Mouse (Mus musculus): Measurements from ENCODE around the gene Kdm1a. TPM values are rescaled to one million over a fixed set of nuclear protein-coding genes. Genes with fewer than 3 reads are reported as not detected.

Gene Kdm1a
- total RNA-seq (2017), result 52.2 to 70.8 TPM (median 69.8 TPM) in 3 replicates

GRCm38 (mm10) chr4:136602568-136602967 is at the start of gene Kdm1a:
Gene Kdm1a, minus strand, starts transcription at chr4:136602723.
- peak; percentile 97 for ATAC-seq (replicated peaks; ENCODE audit: insufficient number of reproducible peaks, low FRiP score, low TSS enrichment, poor library complexity, severe bottlenecking)

- no peak for ATAC-seq (replicated peaks; ENCODE audit: insufficient number of reproducible peaks, low FRiP score, low TSS enrichment, poor library complexity, severe bottlenecking)
These were observed 49.5 kb upstream of the Kdm1a start for GRCm38 (mm10) chr4:136651882-136652527.

GRCm38 (mm10) chr4:136651357-136651811 is 48.9 kb upstream of the Kdm1a start:
- peak; percentile 53; the same call in 1 of the 2 replicates for ATAC-seq (replicated peaks; ENCODE audit: insufficient number of reproducible peaks, low FRiP score, low TSS enrichment, poor library complexity, severe bottlenecking)

- no peak for ATAC-seq (replicated peaks; ENCODE audit: insufficient number of reproducible peaks, low FRiP score, low TSS enrichment, poor library complexity, severe bottlenecking)
These were observed 47.7 kb upstream of the Kdm1a start for GRCm38 (mm10) chr4:136650261-136650660.

GRCm38 (mm10) chr4:136649480-136650196 is 47.1 kb upstream of the Kdm1a start:
- no peak for ATAC-seq (replicated peaks; ENCODE audit: insufficient number of reproducible peaks, low FRiP score, low TSS enrichment, poor library complexity, severe bottlenecking)

- ATAC-seq (replicated peaks; ENCODE audit: insufficient number of reproducible peaks, low FRiP score, low TSS enrichment, poor library complexity, severe bottlenecking), result peak; percentile 68
These were observed 46.5 kb upstream of the Kdm1a start for GRCm38 (mm10) chr4:136648922-136649479.

- ATAC-seq (replicated peaks; ENCODE audit: insufficient number of reproducible peaks, low FRiP score, low TSS enrichment, poor library complexity, severe bottlenecking), result no peak
These were observed 36.4 kb upstream of the Kdm1a start for GRCm38 (mm10) chr4:136638890-136639289.

- ATAC-seq (replicated peaks; ENCODE audit: insufficient number of reproducible peaks, low FRiP score, low TSS enrichment, poor library complexity, severe bottlenecking), result no peak
These were observed 35.8 kb upstream of the Kdm1a start for GRCm38 (mm10) chr4:136638230-136638750.

- no peak for ATAC-seq (replicated peaks; ENCODE audit: insufficient number of reproducible peaks, low FRiP score, low TSS enrichment, poor library complexity, severe bottlenecking)
These were observed 35.2 kb upstream of the Kdm1a start for GRCm38 (mm10) chr4:136637563-136638229.

GRCm38 (mm10) chr4:136636983-136637562 is 34.5 kb upstream of the Kdm1a start:
- ATAC-seq (replicated peaks; ENCODE audit: insufficient number of reproducible peaks, low FRiP score, low TSS enrichment, poor library complexity, severe bottlenecking), result no peak

GRCm38 (mm10) chr4:136636511-136636910 is 34.0 kb upstream of the Kdm1a start:
- no peak for ATAC-seq (replicated peaks; ENCODE audit: insufficient number of reproducible peaks, low FRiP score, low TSS enrichment, poor library complexity, severe bottlenecking)

GRCm38 (mm10) chr4:136635995-136636394 is 33.5 kb upstream of the Kdm1a start:
- ATAC-seq (replicated peaks; ENCODE audit: insufficient number of reproducible peaks, low FRiP score, low TSS enrichment, poor library complexity, severe bottlenecking), result no peak

GRCm38 (mm10) chr4:136631237-136631994 is 28.9 kb upstream of the Kdm1a start:
- no peak for ATAC-seq (replicated peaks; ENCODE audit: insufficient number of reproducible peaks, low FRiP score, low TSS enrichment, poor library complexity, severe bottlenecking)

- ATAC-seq (replicated peaks; ENCODE audit: insufficient number of reproducible peaks, low FRiP score, low TSS enrichment, poor library complexity, severe bottlenecking), result no peak
These were observed 24.1 kb upstream of the Kdm1a start for GRCm38 (mm10) chr4:136626590-136626989.

- ATAC-seq (replicated peaks; ENCODE audit: insufficient number of reproducible peaks, low FRiP score, low TSS enrichment, poor library complexity, severe bottlenecking), result no peak
These were observed 19.9 kb upstream of the Kdm1a start, which contains the start of gene Lactbl1 for GRCm38 (mm10) chr4:136622388-136622787. Gene Lactbl1, plus strand, starts transcription at chr4:136622621.

GRCm38 (mm10) chr4:136621956-136622355 is 19.4 kb upstream of the Kdm1a start:
- no peak for ATAC-seq (replicated peaks; ENCODE audit: insufficient number of reproducible peaks, low FRiP score, low TSS enrichment, poor library complexity, severe bottlenecking)

- peak; percentile 59; the same call in 1 of the 2 replicates for ATAC-seq (replicated peaks; ENCODE audit: insufficient number of reproducible peaks, low FRiP score, low TSS enrichment, poor library complexity, severe bottlenecking)
These were observed 18.8 kb upstream of the Kdm1a start for GRCm38 (mm10) chr4:136621336-136621735.

- no peak for ATAC-seq (replicated peaks; ENCODE audit: insufficient number of reproducible peaks, low FRiP score, low TSS enrichment, poor library complexity, severe bottlenecking)
These were observed 11.1 kb upstream of the Kdm1a start for GRCm38 (mm10) chr4:136613657-136614056.

All from monocyte, adult 5-6 weeks (primary cell).